ENCODE assay signal across 21 mouse cellular contexts in genomic region chr9:56915695-56916410, GRCm38 (mm10). TPM values are rescaled to one million over a fixed set of nuclear protein-coding genes. Genes with fewer than 3 reads are reported as not detected.
DNase-seq lines count a peak whose midpoint lies in the region; ATAC-seq and TF ChIP-seq lines count a peak whose summit lies in the region.
"Had no signal": no experiment of that assay in that cellular context is flagged by ENCODE, and none has a peak within 500 bp of the region (broad histone marks: within the 10 kb centered on the region; RNA-seq: fewer than 3 reads in every experiment).

No protein-coding gene starts in this region.

- ATAC-seq in cerebellum, adult (ENCODE audit: insufficient number of reproducible peaks, low FRiP score, low TSS enrichment), result no peak
- ATAC-seq: CD4-positive, CD25-positive, alpha-beta regulatory T cell, adult 4 months; liver, embryonic 12.5 days had no signal

- no peaks in the 10 kb centered on the region for H3K4me1 ChIP-seq in heart, embryonic 10.5 days
- no peaks in the 10 kb centered on the region for H3K4me1 ChIP-seq in lung, adult 2 months (ENCODE audit: control insufficient read depth, insufficient read depth, low read length)
- H3K4me1 ChIP-seq: forebrain, embryonic 10.5 days; liver, embryonic 12.5 days; stomach, embryonic 15.5 days had no signal

- no peaks in the 10 kb centered on the region for H3K27me3 ChIP-seq in heart, embryonic 10.5 days (ENCODE audit: insufficient read depth, poor library complexity, severe bottlenecking)
- H3K27me3 ChIP-seq: liver, embryonic 12.5 days; stomach, embryonic 15.5 days had no signal

- WGBS in heart, embryonic 10.5 days, result 70% methylated on average over 5 of the region's 5 CpGs
- WGBS in lung, adult 2 months, result 36% methylated on average over 5 of the region's 5 CpGs

- intact Hi-C loops in gastrocnemius, postnatal 14 days (cut with DNase I; ENCODE audit: low total_unique reads), result loop anchor here (2.0 kb wide), 1 partner anchor 249 kb away; no protein-coding TSS in a partner anchor

- peaks cover 59% of the 10 kb centered on the region for H3K36me3 ChIP-seq in heart, embryonic 10.5 days

- peak; percentile 91 for DNase-seq in heart, adult 11 months
- no peak for DNase-seq in heart, embryonic 10.5 days (ENCODE audit: low spot score)
- DNase-seq in lung, postnatal 14 days, result peak; percentile 49
- DNase-seq in lung, adult 2 months, result no peak
- DNase-seq in gastrocnemius, postnatal 14 days, result peak; percentile 56
- no peak for DNase-seq in spleen, postnatal 14 days (ENCODE audit: low spot score in 2 of 2)
- DNase-seq: adrenal gland, adult 2 months; cerebellum, adult 8-10 months; kidney, adult 8-10 months; thymus, adult 2 months had no signal

- no peak for TF ChIP-seq POLR2A in lung, adult 2 months (IDR thresholded peaks at IDR 0.05; ENCODE audit: borderline replicate concordance, extremely low read depth, low read depth, low read length)

- TF ChIP-seq CTCF in lung, adult 2 months (IDR thresholded peaks at IDR 0.05; ENCODE audit: insufficient read depth, low read length), result no peak

- no peak overlapping the region for H3K4me3 ChIP-seq in heart, embryonic 10.5 days
- no peak overlapping the region for H3K4me3 ChIP-seq in lung, adult 2 months (replicated peaks; ENCODE audit: extremely low read depth, low read depth, low read length)
- H3K4me3 ChIP-seq: forebrain, embryonic 10.5 days; limb, embryonic 10.5 days; liver, embryonic 12.5 days; midbrain, embryonic 10.5 days; stomach, embryonic 15.5 days had no signal

- no peak overlapping the region for H3K27ac ChIP-seq in heart, embryonic 10.5 days
- H3K27ac ChIP-seq: forebrain, embryonic 10.5 days; limb, embryonic 10.5 days; liver, embryonic 12.5 days; midbrain, embryonic 10.5 days; stomach, embryonic 15.5 days had no signal

- no peaks in the 10 kb centered on the region for H3K9me3 ChIP-seq in heart, embryonic 10.5 days
- H3K9me3 ChIP-seq: forebrain, embryonic 10.5 days; G1E; limb, embryonic 10.5 days; liver, embryonic 12.5 days; midbrain, embryonic 10.5 days; stomach, embryonic 15.5 days had no signal

RNA-seq across cellular contexts. Expression of gene Snx33, which starts 12.3 kb away (rescaled TPM):
- polyA plus RNA-seq in heart, embryonic 10.5 days (2016; fragmentation: Nextera tagmentation; extraction: Ambion mirVana), result 8.0 and 8.1 TPM in 2 replicates
- 22.4 and 23.6 TPM in 2 replicates for polyA plus RNA-seq in lung, adult 2 months (2012; rRNA removed)
- 1 to 10 TPM; 6.4 to 6.5 TPM for total RNA-seq in gastrocnemius, postnatal 14 days (2021)

RNA-seq across cellular contexts. Expression of gene Imp3, which starts 21.4 kb away (rescaled TPM):
- 54.8 and 65.1 TPM in 2 replicates for polyA plus RNA-seq in heart, embryonic 10.5 days (2016; fragmentation: Nextera tagmentation; extraction: Ambion mirVana)
- 195 and 264 TPM in 2 replicates for polyA plus RNA-seq in lung, adult 2 months (2012; rRNA removed)
- 10 to 100 TPM; 40.1 to 43.1 TPM for total RNA-seq in gastrocnemius, postnatal 14 days (2021)

RNA-seq across cellular contexts. Expression of gene Snupn, which starts 34.8 kb away (rescaled TPM):
- 24.4 and 27.4 TPM in 2 replicates for polyA plus RNA-seq in heart, embryonic 10.5 days (2016; fragmentation: Nextera tagmentation; extraction: Ambion mirVana)
- polyA plus RNA-seq in lung, adult 2 months (2012; rRNA removed), result 3.8 and 5.0 TPM in 2 replicates
- total RNA-seq in gastrocnemius, postnatal 14 days (2021), result 1 to 10 TPM; 7.3 to 7.4 TPM

RNA-seq across cellular contexts. Expression of gene Cspg4, which starts 51.0 kb away (rescaled TPM):
- polyA plus RNA-seq in heart, embryonic 10.5 days (2016; fragmentation: Nextera tagmentation; extraction: Ambion mirVana), result 22.5 and 39.4 TPM in 2 replicates
- 19.5 and 21.2 TPM in 2 replicates for polyA plus RNA-seq in lung, adult 2 months (2012; rRNA removed)
- total RNA-seq in gastrocnemius, postnatal 14 days (2021), result 10 to 100 TPM; 13.8 to 20.6 TPM
- total RNA-seq: hematopoietic stem cell, adult 5-6 weeks had no signal
- polyA plus RNA-seq: CD4-positive, CD25-positive, alpha-beta regulatory T cell, adult 4 months; G1E had no signal

RNA-seq across cellular contexts. Expression of gene Odf3l1, which starts 51.4 kb away (rescaled TPM):
- 0.64 and 1.4 TPM in 2 replicates for polyA plus RNA-seq in heart, embryonic 10.5 days (2016; fragmentation: Nextera tagmentation; extraction: Ambion mirVana)
- polyA plus RNA-seq in lung, adult 2 months (2012; rRNA removed), result 1.7 and 1.8 TPM in 2 replicates
- under 1 TPM in 1 of 2 experiments, not detected in 1; 0.80 TPM for total RNA-seq in gastrocnemius, postnatal 14 days (2021)
- total RNA-seq: G1E; hematopoietic stem cell, adult 5-6 weeks; left cerebral cortex, adult 18-20 months had no signal
- polyA plus RNA-seq: CD4-positive, CD25-positive, alpha-beta regulatory T cell, adult 4 months; forebrain, embryonic 10.5 days; G1E; liver, embryonic 12.5 days; midbrain, embryonic 10.5 days; neural tube, embryonic 11.5 days had no signal

Comparison
In these comparisons a context has a peak if more than half of its experiments do, and no peak if none do; other contexts are left out.
1. DNase-seq: peak in heart, adult 11 months (single experiment), lung, postnatal 14 days (single experiment) and gastrocnemius, postnatal 14 days (single experiment); none in heart, embryonic 10.5 days (single experiment), lung, adult 2 months (single experiment) and spleen, postnatal 14 days (0 of 2).